ENCODE assay signal across 30 mouse cellular contexts in genomic region chr14:71055480-71055879, GRCm38 (mm10).
"Had no signal": no experiment of that assay in that cellular context is flagged by ENCODE, and none has a peak within 500 bp of the region (broad histone marks: within the 10 kb centered on the region; RNA-seq: fewer than 3 reads in every experiment).

No protein-coding gene starts in this region.

- H3K4me3 ChIP-seq: heart, embryonic 12.5 days; heart, embryonic 13.5 days; heart, embryonic 15.5 days; hindbrain, embryonic 10.5 days; hindbrain, embryonic 12.5 days; hindbrain, embryonic 13.5 days; hindbrain, embryonic 15.5 days; intestine, embryonic 15.5 days; kidney, embryonic 15.5 days; layer of hippocampus, adult 2 months; left cerebral cortex, adult 2 months had no signal

- H3K9me3 ChIP-seq: heart, embryonic 12.5 days; heart, embryonic 13.5 days; heart, embryonic 15.5 days; hindbrain, embryonic 10.5 days; hindbrain, embryonic 12.5 days; hindbrain, embryonic 13.5 days; hindbrain, embryonic 15.5 days; intestine, embryonic 15.5 days; kidney, embryonic 15.5 days had no signal

- H3K27ac ChIP-seq: heart, embryonic 13.5 days; heart, embryonic 15.5 days; hindbrain, embryonic 10.5 days; hindbrain, embryonic 12.5 days; hindbrain, embryonic 13.5 days; hindbrain, embryonic 14.5 days; hindbrain, embryonic 15.5 days; hindbrain, postnatal 0 days; intestine, embryonic 15.5 days; kidney, embryonic 15.5 days; kidney, postnatal 0 days; layer of hippocampus, adult 2 months; left cerebral cortex, adult 2 months had no signal

- DNase-seq: heart, postnatal 10 days; heart, postnatal 14 days; heart, postnatal 36 days; heart, postnatal 4 days; kidney, adult 11 months; kidney, adult 18-20 months; kidney, adult 2 months; kidney, adult 8-10 months; kidney, adult 9 months; kidney, postnatal 10 days; kidney, postnatal 14 days; kidney, postnatal 25 days; kidney, postnatal 36 days; kidney, postnatal 4 days; layer of hippocampus, adult 9-11 months; layer of hippocampus, postnatal 36 days had no signal

- H3K4me1 ChIP-seq: heart, embryonic 12.5 days; heart, embryonic 15.5 days; hindbrain, embryonic 15.5 days; intestine, embryonic 15.5 days had no signal

- H3K4me2 ChIP-seq: heart, embryonic 12.5 days; heart, embryonic 13.5 days; heart, embryonic 15.5 days; hindbrain, embryonic 12.5 days; hindbrain, embryonic 13.5 days; hindbrain, embryonic 14.5 days; hindbrain, embryonic 15.5 days; intestine, embryonic 15.5 days; kidney, embryonic 15.5 days had no signal

- H3K9ac ChIP-seq: heart, embryonic 12.5 days; heart, embryonic 13.5 days; heart, embryonic 15.5 days; hindbrain, embryonic 12.5 days; hindbrain, embryonic 13.5 days; hindbrain, embryonic 14.5 days; hindbrain, embryonic 15.5 days; intestine, embryonic 15.5 days; kidney, embryonic 15.5 days had no signal

- H3K36me3 ChIP-seq: heart, embryonic 12.5 days; heart, embryonic 13.5 days; heart, embryonic 15.5 days; hindbrain, embryonic 10.5 days; hindbrain, embryonic 12.5 days; hindbrain, embryonic 13.5 days; hindbrain, embryonic 15.5 days; intestine, embryonic 15.5 days; kidney, embryonic 15.5 days had no signal

- H3K27me3 ChIP-seq: heart, embryonic 12.5 days; heart, embryonic 13.5 days; heart, embryonic 15.5 days; hindbrain, embryonic 12.5 days; hindbrain, embryonic 13.5 days; hindbrain, embryonic 15.5 days; intestine, embryonic 15.5 days; kidney, embryonic 15.5 days had no signal
